Mouse (Mus musculus): ENCODE data around the gene Stx8. TPM values are rescaled to one million over a fixed set of nuclear protein-coding genes. Genes with fewer than 3 reads are reported as not detected.
A peak's percentile ranks its signal among the peaks of the same experiment; 100 is the strongest.

Stx8 gene
- polyA plus RNA-seq, 1 experiment from 2014 or later, result 74.1 TPM

GRCm38 (mm10) chr11:68026590-68026989 is 60.6 kb downstream of the Stx8 start:
- no peak for ATAC-seq (ENCODE audit: low FRiP score)
- peaks cover 3% of the 10 kb centered on the region; the same call in 1 of the 2 replicates for H3K4me1 ChIP-seq (replicated peaks)
- no peaks in the 10 kb centered on the region for H3K9me3 ChIP-seq
- 82% methylated on average over 5 of the region's 5 CpGs for WGBS
- no peak overlapping the region for H3K9ac ChIP-seq
- H3K36me3 ChIP-seq, result no peaks in the 10 kb centered on the region
- no peaks in the 10 kb centered on the region; the same call in 1 of the 2 replicates for H3K27me3 ChIP-seq
- no peak overlapping the region for H3K4me3 ChIP-seq
- no peak overlapping the region for H3K4me2 ChIP-seq
- no peak overlapping the region for H3K27ac ChIP-seq

GRCm38 (mm10) chr11:68029079-68029478 is 63.1 kb downstream of the Stx8 start:
- Histone ChIP-seq H3K9ac (no peak overlapping the region), H3K4me1 (replicated peaks) (peaks cover 3% of the 10 kb centered on the region; the same call in 1 of the 2 replicates), H3K9me3 (no peaks in the 10 kb centered on the region), H3K27ac (no peak overlapping the region), H3K36me3 (no peaks in the 10 kb centered on the region), H3K4me3 (no peak overlapping the region), H3K27me3 (no peaks in the 10 kb centered on the region; the same call in 1 of the 2 replicates), H3K4me2 (no peak overlapping the region)
- 57% methylated on average over 4 of the region's 4 CpGs for WGBS
- no peak for ATAC-seq (ENCODE audit: low FRiP score)

- peaks cover 3% of the 10 kb centered on the region; the same call in 1 of the 2 replicates for H3K4me1 ChIP-seq (replicated peaks)
- H3K9me3 ChIP-seq, result no peaks in the 10 kb centered on the region
- no peak overlapping the region for H3K9ac ChIP-seq
- ATAC-seq (ENCODE audit: low FRiP score), result no peak
- H3K27ac ChIP-seq, result 0 out of 2 replicates have a peak overlapping the region, but pooled peaks have one; percentile 12
- H3K27me3 ChIP-seq, result no peaks in the 10 kb centered on the region; the same call in 1 of the 2 replicates
- H3K4me3 ChIP-seq, result no peak overlapping the region
- WGBS, result 9% methylated on average over 3 of the region's 3 CpGs
- H3K4me2 ChIP-seq, result no peak overlapping the region
- no peaks in the 10 kb centered on the region for H3K36me3 ChIP-seq
Observed at GRCm38 (mm10) chr11:68029871-68030270, 63.9 kb downstream of the Stx8 start.

- Histone ChIP-seq H3K9me3 (no peaks in the 10 kb centered on the region), H3K27ac (no peak overlapping the region), H3K4me3 (no peak overlapping the region), H3K4me2 (no peak overlapping the region), H3K4me1 (replicated peaks) (peaks cover 3% of the 10 kb centered on the region; the same call in 1 of the 2 replicates), H3K27me3 (no peaks in the 10 kb centered on the region; the same call in 1 of the 2 replicates), H3K9ac (no peak overlapping the region), H3K36me3 (no peaks in the 10 kb centered on the region)
- 91% methylated on average over 1 of the region's 1 CpGs for WGBS
- ATAC-seq (ENCODE audit: low FRiP score), result no peak
Observed at GRCm38 (mm10) chr11:68030771-68031170, 64.8 kb downstream of the Stx8 start.

- Histone ChIP-seq H3K27me3 (no peaks in the 10 kb centered on the region; the same call in 1 of the 2 replicates), H3K27ac (no peak overlapping the region), H3K4me1 (replicated peaks) (peaks cover 15% of the 10 kb centered on the region), H3K4me2 (no peak overlapping the region), H3K36me3 (no peaks in the 10 kb centered on the region), H3K4me3 (no peak overlapping the region), H3K9me3 (no peaks in the 10 kb centered on the region), H3K9ac (no peak overlapping the region)
- 83% methylated on average over 2 of the region's 2 CpGs for WGBS
- ATAC-seq (ENCODE audit: low FRiP score), result no peak
Observed at GRCm38 (mm10) chr11:68032448-68032847, 66.5 kb downstream of the Stx8 start.

GRCm38 (mm10) chr11:68033331-68033926 is 67.4 kb downstream of the Stx8 start:
- no peaks in the 10 kb centered on the region for H3K36me3 ChIP-seq
- H3K9me3 ChIP-seq, result no peaks in the 10 kb centered on the region
- no peak overlapping the region for H3K4me2 ChIP-seq
- ATAC-seq (ENCODE audit: low FRiP score), result no peak
- 94% methylated on average over 11 of the region's 11 CpGs for WGBS
- H3K27ac ChIP-seq, result no peak overlapping the region
- peaks cover 15% of the 10 kb centered on the region for H3K4me1 ChIP-seq (replicated peaks)
- H3K9ac ChIP-seq, result no peak overlapping the region
- no peak overlapping the region for H3K4me3 ChIP-seq
- H3K27me3 ChIP-seq, result no peaks in the 10 kb centered on the region

- 94% methylated on average over 5 of the region's 5 CpGs for WGBS
- Histone ChIP-seq H3K4me3 (no peak overlapping the region), H3K4me2 (no peak overlapping the region), H3K27me3 (no peaks in the 10 kb centered on the region), H3K9ac (no peak overlapping the region), H3K4me1 (replicated peaks) (peaks cover 15% of the 10 kb centered on the region), H3K9me3 (no peaks in the 10 kb centered on the region), H3K36me3 (no peaks in the 10 kb centered on the region), H3K27ac (no peak overlapping the region)
- no peak for ATAC-seq (ENCODE audit: low FRiP score)
Observed at GRCm38 (mm10) chr11:68034422-68034821, 68.4 kb downstream of the Stx8 start.

GRCm38 (mm10) chr11:68035303-68035891 is 69.4 kb downstream of the Stx8 start:
- H3K27ac ChIP-seq, result no peak overlapping the region
- no peak overlapping the region for H3K9ac ChIP-seq
- no peak overlapping the region for H3K4me2 ChIP-seq
- WGBS, result 74% methylated on average over 4 of the region's 4 CpGs
- H3K4me3 ChIP-seq, result no peak overlapping the region
- no peaks in the 10 kb centered on the region for H3K36me3 ChIP-seq
- no peaks in the 10 kb centered on the region for H3K27me3 ChIP-seq
- no peaks in the 10 kb centered on the region for H3K9me3 ChIP-seq
- no peak for ATAC-seq (ENCODE audit: low FRiP score)
- peaks cover 15% of the 10 kb centered on the region for H3K4me1 ChIP-seq (replicated peaks)

- Histone ChIP-seq H3K9ac (no peak overlapping the region), H3K9me3 (no peaks in the 10 kb centered on the region), H3K27me3 (0 out of 2 replicates have a peak, but pooled peaks cover 5% of the 10 kb centered on the region), H3K4me2 (no peak overlapping the region), H3K4me1 (replicated peaks) (peaks cover 12% of the 10 kb centered on the region), H3K27ac (peak overlapping the region; percentile 30; the same call in 1 of the 2 replicates), H3K36me3 (no peaks in the 10 kb centered on the region), H3K4me3 (no peak overlapping the region)
- WGBS, result 70% methylated on average over 20 of the region's 20 CpGs
- no peak for ATAC-seq (ENCODE audit: low FRiP score)
Observed at GRCm38 (mm10) chr11:68036133-68036959, 70.4 kb downstream of the Stx8 start.

- Histone ChIP-seq H3K27me3 (0 out of 2 replicates have a peak, but pooled peaks cover 6% of the 10 kb centered on the region), H3K4me2 (no peak overlapping the region), H3K27ac (peak overlapping the region; percentile 30; the same call in 1 of the 2 replicates), H3K4me3 (no peak overlapping the region), H3K4me1 (replicated peaks) (peaks cover 12% of the 10 kb centered on the region), H3K9me3 (no peaks in the 10 kb centered on the region), H3K9ac (no peak overlapping the region), H3K36me3 (no peaks in the 10 kb centered on the region)
- ATAC-seq (ENCODE audit: low FRiP score), result no peak
- WGBS, result 72% methylated on average over 9 of the region's 9 CpGs
Observed at GRCm38 (mm10) chr11:68037093-68037492, 71.1 kb downstream of the Stx8 start.

GRCm38 (mm10) chr11:68038101-68038500 is 72.1 kb downstream of the Stx8 start:
- 70% methylated on average over 2 of the region's 2 CpGs for WGBS
- ATAC-seq (ENCODE audit: low FRiP score), result no peak
- Histone ChIP-seq H3K36me3 (no peaks in the 10 kb centered on the region), H3K27me3 (0 out of 2 replicates have a peak, but pooled peaks cover 9% of the 10 kb centered on the region), H3K4me2 (no peak overlapping the region), H3K4me3 (no peak overlapping the region), H3K9ac (no peak overlapping the region), H3K9me3 (no peaks in the 10 kb centered on the region), H3K27ac (no peak overlapping the region), H3K4me1 (replicated peaks) (peaks cover 13% of the 10 kb centered on the region)

GRCm38 (mm10) chr11:68044181-68044580 is 78.2 kb downstream of the Stx8 start:
- Histone ChIP-seq H3K9me3 (no peaks in the 10 kb centered on the region), H3K9ac (no peak overlapping the region), H3K27ac (no peak overlapping the region), H3K4me2 (no peak overlapping the region), H3K36me3 (no peaks in the 10 kb centered on the region), H3K27me3 (0 out of 2 replicates have a peak, but pooled peaks cover 12% of the 10 kb centered on the region), H3K4me3 (no peak overlapping the region), H3K4me1 (replicated peaks) (peaks cover 23% of the 10 kb centered on the region)
- 18% methylated on average over 11 of the region's 11 CpGs for WGBS
- no peak for ATAC-seq (ENCODE audit: low FRiP score)

Data from hindbrain, embryonic 13.5 days (tissue).